Mouse (Mus musculus): ENCODE data around the gene Clmn. TPM values are rescaled to one million over a fixed set of nuclear protein-coding genes. Genes with fewer than 3 reads are reported as not detected.
A peak's percentile ranks its signal among the peaks of the same experiment; 100 is the strongest.

Gene Clmn
- total and polyA plus RNA-seq, 2 experiments from 2014 or later, result 2.2 to 2.4 TPM

GRCm38 (mm10) chr12:104899161-104899560 is 34.3 kb upstream of the Clmn start:
- H3K27ac ChIP-seq (ENCODE audit: low read depth, low read length), result no peak overlapping the region
- H3K9ac ChIP-seq (replicated peaks; ENCODE audit: low read length, poor library complexity, severe bottlenecking), result no peak overlapping the region
- no peaks in the 10 kb centered on the region for H3K27me3 ChIP-seq (ENCODE audit: insufficient read depth, low read length)
- no peak for DNase-seq (ENCODE audit: low spot score)
- no peaks in the 10 kb centered on the region; the same call in 1 of the 2 replicates for H3K4me1 ChIP-seq (ENCODE audit: insufficient read depth, low read length)
- H3K4me2 ChIP-seq (ENCODE audit: low read depth, low read length, poor library complexity, severe bottlenecking), result no peak overlapping the region
- H3K4me3 ChIP-seq (ENCODE audit: low read depth, low read length), result no peak overlapping the region
- 0 out of 2 replicates have a peak, but pooled peaks have one; percentile 20 for TF ChIP-seq CTCF (IDR thresholded peaks at IDR 0.05)
- ATAC-seq (ENCODE audit: low FRiP score), result no peak
- WGBS, result 66% methylated on average over 11 of the region's 11 CpGs
- H3K9me3 ChIP-seq (ENCODE audit: low read length), result no peaks in the 10 kb centered on the region
- H3K36me3 ChIP-seq (ENCODE audit: insufficient read depth, low read length), result no peaks in the 10 kb centered on the region

- Histone ChIP-seq H3K27me3 (ENCODE audit: insufficient read depth, low read length) (no peaks in the 10 kb centered on the region), H3K4me1 (ENCODE audit: insufficient read depth, low read length) (no peaks in the 10 kb centered on the region; the same call in 1 of the 2 replicates), H3K9me3 (ENCODE audit: low read length) (no peaks in the 10 kb centered on the region), H3K4me3 (ENCODE audit: low read depth, low read length) (no peak overlapping the region), H3K36me3 (ENCODE audit: insufficient read depth, low read length) (no peaks in the 10 kb centered on the region), H3K27ac (ENCODE audit: low read depth, low read length) (no peak overlapping the region), H3K4me2 (ENCODE audit: low read depth, low read length, poor library complexity, severe bottlenecking) (no peak overlapping the region), H3K9ac (replicated peaks; ENCODE audit: low read length, poor library complexity, severe bottlenecking) (no peak overlapping the region)
- no peak for DNase-seq (ENCODE audit: low spot score)
- 78% methylated on average over 9 of the region's 9 CpGs for WGBS
- peak; percentile 27 for TF ChIP-seq CTCF (IDR thresholded peaks at IDR 0.05)
- no peak for ATAC-seq (ENCODE audit: low FRiP score)
These were observed 33.8 kb upstream of the Clmn start for GRCm38 (mm10) chr12:104898718-104899117.

DNA sequence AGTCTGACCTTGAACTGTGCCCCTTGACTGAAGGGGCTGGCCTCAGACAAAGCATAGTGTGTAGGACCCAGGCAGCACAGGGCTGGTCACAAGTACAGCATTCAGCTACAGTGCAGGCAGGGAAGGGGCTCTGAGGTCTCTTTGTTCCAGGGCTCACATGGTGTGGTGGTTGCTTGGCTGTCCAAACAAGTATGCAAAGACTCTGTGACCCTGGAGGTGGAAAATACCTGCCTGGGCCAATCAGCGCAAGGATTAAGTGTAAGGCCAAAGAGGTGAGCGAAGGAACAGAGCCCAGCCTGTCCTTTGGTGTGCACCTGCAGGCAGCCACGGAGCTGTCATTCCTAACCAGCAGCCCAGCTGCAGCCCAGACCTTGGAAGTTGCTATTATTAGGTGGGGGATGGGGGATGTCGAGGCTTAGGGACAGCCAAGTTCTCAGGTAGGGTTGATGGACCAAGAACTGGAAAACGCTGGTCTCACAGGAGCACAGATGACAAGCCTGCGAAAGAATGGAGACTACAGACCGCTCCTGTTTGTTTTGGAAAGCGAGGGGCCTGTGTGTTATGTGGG is 32.3 kb upstream of the Clmn start:
- no peaks in the 10 kb centered on the region; the same call in 1 of the 2 replicates for H3K4me1 ChIP-seq (ENCODE audit: insufficient read depth, low read length)
- no peak overlapping the region for H3K4me2 ChIP-seq (ENCODE audit: low read depth, low read length, poor library complexity, severe bottlenecking)
- H3K9me3 ChIP-seq (ENCODE audit: low read length), result no peaks in the 10 kb centered on the region
- DNase-seq (ENCODE audit: low spot score) (no peak), ATAC-seq (ENCODE audit: low FRiP score) (peak; percentile 21; the same call in 1 of the 2 replicates)
- WGBS, result 62% methylated on average over 8 of the region's 8 CpGs
- TF ChIP-seq CTCF (IDR thresholded peaks at IDR 0.05), result no peak
- no peak overlapping the region for H3K27ac ChIP-seq (ENCODE audit: low read depth, low read length)
- no peak overlapping the region for H3K9ac ChIP-seq (replicated peaks; ENCODE audit: low read length, poor library complexity, severe bottlenecking)
- H3K4me3 ChIP-seq (ENCODE audit: low read depth, low read length), result no peak overlapping the region
- no peaks in the 10 kb centered on the region for H3K36me3 ChIP-seq (ENCODE audit: insufficient read depth, low read length)
- no peaks in the 10 kb centered on the region for H3K27me3 ChIP-seq (ENCODE audit: insufficient read depth, low read length)

DNA sequence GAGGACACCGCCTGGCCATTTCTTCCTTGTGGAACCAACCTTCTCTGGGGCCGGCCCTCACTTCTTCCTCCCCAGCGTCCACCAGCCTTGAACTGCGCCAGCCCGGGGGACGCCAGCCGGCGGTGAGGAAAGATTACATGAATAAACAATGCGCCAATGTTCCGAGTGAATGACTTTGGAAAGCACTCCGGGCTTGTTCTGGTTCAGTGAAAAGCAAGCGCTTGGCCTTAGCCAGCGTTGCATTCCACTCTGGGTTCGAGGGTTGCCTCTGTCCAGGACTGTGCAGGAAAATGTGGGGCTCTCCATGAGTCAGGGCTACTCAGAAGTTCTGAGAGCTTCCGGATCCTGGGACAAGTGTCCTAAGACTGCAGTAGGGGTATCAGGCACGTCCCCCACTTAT is 31.8 kb upstream of the Clmn start:
- Histone ChIP-seq H3K9ac (replicated peaks; ENCODE audit: low read length, poor library complexity, severe bottlenecking) (no peak overlapping the region), H3K36me3 (ENCODE audit: insufficient read depth, low read length) (no peaks in the 10 kb centered on the region), H3K4me3 (ENCODE audit: low read depth, low read length) (no peak overlapping the region), H3K27ac (ENCODE audit: low read depth, low read length) (no peak overlapping the region), H3K27me3 (ENCODE audit: insufficient read depth, low read length) (no peaks in the 10 kb centered on the region), H3K9me3 (ENCODE audit: low read length) (no peaks in the 10 kb centered on the region), H3K4me2 (ENCODE audit: low read depth, low read length, poor library complexity, severe bottlenecking) (no peak overlapping the region), H3K4me1 (ENCODE audit: insufficient read depth, low read length) (no peaks in the 10 kb centered on the region; the same call in 1 of the 2 replicates)
- TF ChIP-seq CTCF (IDR thresholded peaks at IDR 0.05), result no peak
- DNase-seq (ENCODE audit: low spot score) (peak; percentile 39), ATAC-seq (ENCODE audit: low FRiP score) (peak; percentile 38; the same call in 1 of the 2 replicates)
- 34% methylated on average over 16 of the region's 16 CpGs for WGBS

DNA sequence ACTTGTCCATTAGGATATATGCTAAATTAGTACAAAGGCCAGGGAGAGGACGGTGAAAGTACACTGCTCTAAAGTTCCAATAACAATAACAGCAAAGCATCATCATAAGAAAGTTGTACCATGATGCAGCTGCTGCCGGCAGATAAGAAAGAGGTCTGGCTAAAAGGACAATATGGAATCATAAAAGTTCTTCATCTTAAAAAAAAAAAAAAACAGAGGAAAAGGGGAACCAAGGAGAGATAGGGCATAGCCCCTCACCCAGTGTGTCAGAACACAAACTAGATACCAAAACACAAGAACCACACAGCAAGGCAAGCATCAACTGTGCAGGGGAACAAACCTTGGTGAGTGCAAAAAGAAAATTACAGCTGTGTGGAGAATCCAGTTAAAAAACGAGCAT is 27.4 kb upstream of the Clmn start:
- Histone ChIP-seq H3K27ac (ENCODE audit: low read depth, low read length) (no peak overlapping the region), H3K4me1 (ENCODE audit: insufficient read depth, low read length) (no peaks in the 10 kb centered on the region; the same call in 1 of the 2 replicates), H3K9me3 (ENCODE audit: low read length) (no peaks in the 10 kb centered on the region), H3K27me3 (ENCODE audit: insufficient read depth, low read length) (no peaks in the 10 kb centered on the region), H3K36me3 (ENCODE audit: insufficient read depth, low read length) (no peaks in the 10 kb centered on the region), H3K4me3 (ENCODE audit: low read depth, low read length) (no peak overlapping the region), H3K4me2 (ENCODE audit: low read depth, low read length, poor library complexity, severe bottlenecking) (no peak overlapping the region), H3K9ac (replicated peaks; ENCODE audit: low read length, poor library complexity, severe bottlenecking) (no peak overlapping the region)
- no peak for ATAC-seq (ENCODE audit: low FRiP score)
- WGBS, result 93% methylated on average over 3 of the region's 3 CpGs
- no peak for TF ChIP-seq CTCF (IDR thresholded peaks at IDR 0.05)
- DNase-seq (ENCODE audit: low spot score), result no peak

- Histone ChIP-seq H3K4me2 (ENCODE audit: low read depth, low read length, poor library complexity, severe bottlenecking) (no peak overlapping the region), H3K4me1 (ENCODE audit: insufficient read depth, low read length) (no peaks in the 10 kb centered on the region), H3K9me3 (ENCODE audit: low read length) (no peaks in the 10 kb centered on the region), H3K27ac (ENCODE audit: low read depth, low read length) (no peak overlapping the region), H3K4me3 (ENCODE audit: low read depth, low read length) (no peak overlapping the region), H3K36me3 (ENCODE audit: insufficient read depth, low read length) (no peaks in the 10 kb centered on the region), H3K9ac (replicated peaks; ENCODE audit: low read length, poor library complexity, severe bottlenecking) (no peak overlapping the region), H3K27me3 (ENCODE audit: insufficient read depth, low read length) (no peaks in the 10 kb centered on the region)
- DNase-seq (ENCODE audit: low spot score), result no peak
- no peak for TF ChIP-seq CTCF (IDR thresholded peaks at IDR 0.05)
- 90% methylated on average over 8 of the region's 8 CpGs for WGBS
- ATAC-seq (ENCODE audit: low FRiP score), result no peak
These were observed 25.2 kb upstream of the Clmn start for GRCm38 (mm10) chr12:104890066-104890465.
